Comparison of ENCODE assay signal across 18 mouse cellular contexts in the genomic region with DNA sequence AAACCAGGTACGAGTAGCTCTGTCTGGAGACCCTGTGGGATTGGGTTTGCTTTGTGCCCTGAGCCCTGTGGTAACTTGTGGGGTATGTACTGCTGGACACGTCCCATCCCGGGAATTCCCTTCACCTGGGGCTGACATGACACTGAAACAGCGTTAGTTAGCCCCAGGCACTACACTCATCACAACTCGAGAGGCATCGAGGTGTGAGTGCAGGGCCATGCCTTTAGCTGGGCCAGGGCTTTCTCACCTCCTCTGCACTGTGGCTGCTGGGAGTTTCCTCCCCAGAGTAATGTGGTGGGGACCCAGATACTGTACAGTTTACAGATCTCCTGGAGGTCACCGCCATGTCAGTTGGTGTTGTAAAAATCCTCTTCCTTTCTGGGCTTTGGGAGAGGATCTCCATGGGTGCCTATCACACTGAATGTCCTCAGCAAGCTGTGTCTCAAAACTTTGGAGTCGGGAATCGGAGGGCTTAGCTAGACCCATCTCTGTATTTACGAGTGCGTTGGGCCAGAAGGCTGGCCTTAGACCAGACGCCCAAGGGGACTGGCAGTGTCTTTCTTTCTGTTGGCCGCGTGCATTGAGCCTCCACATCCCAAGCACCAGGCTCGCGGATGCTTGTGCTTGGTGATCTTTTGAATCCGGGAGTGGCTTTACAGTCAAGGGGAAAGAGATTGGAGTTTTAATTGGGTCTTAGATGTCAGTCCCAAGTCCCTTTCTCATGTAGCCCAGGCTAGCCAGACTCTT. TPM values are rescaled to one million over a fixed set of nuclear protein-coding genes. Genes with fewer than 3 reads are reported as not detected.
DNase-seq lines count a peak whose midpoint lies in the region; ATAC-seq and TF ChIP-seq lines count a peak whose summit lies in the region.
"Had no signal": no experiment of that assay in that cellular context is flagged by ENCODE, and none has a peak within 500 bp of the region (broad histone marks: within the 10 kb centered on the region; RNA-seq: fewer than 3 reads in every experiment).

No protein-coding gene starts in this region.

- peaks cover 67% of the 10 kb centered on the region for H3K4me1 ChIP-seq in intestine, embryonic 16.5 days (ENCODE audit: control insufficient read depth, insufficient read depth, low read length)
- peaks cover 25% of the 10 kb centered on the region for H3K4me1 ChIP-seq in intestine, postnatal 0 days (replicated peaks; ENCODE audit: control insufficient read depth, insufficient read depth, low read length)
- H3K4me1 ChIP-seq in embryonic facial prominence, embryonic 15.5 days: peaks cover 86% of the 10 kb centered on the region
- peaks cover 72% of the 10 kb centered on the region for H3K4me1 ChIP-seq in stomach, embryonic 15.5 days

- TF ChIP-seq CTCF in intestine, postnatal 0 days (IDR thresholded peaks at IDR 0.05; ENCODE audit: low read depth): no peak

- no peak overlapping the region for H3K4me3 ChIP-seq in intestine, embryonic 16.5 days (ENCODE audit: low read length)
- H3K4me3 ChIP-seq in intestine, postnatal 0 days (ENCODE audit: low read depth, low read length): no peak overlapping the region
- no peak overlapping the region for H3K4me3 ChIP-seq in embryonic facial prominence, embryonic 15.5 days (replicated peaks)
- no peak overlapping the region for H3K4me3 ChIP-seq in stomach, embryonic 15.5 days (replicated peaks)
- H3K4me3 ChIP-seq: forebrain, embryonic 12.5 days; intestine, embryonic 15.5 days; liver, embryonic 15.5 days; neural tube, embryonic 12.5 days had no signal

- 0 out of 2 replicates have a peak overlapping the region, but pooled peaks have one; percentile 3 for H3K9ac ChIP-seq in intestine, embryonic 16.5 days (ENCODE audit: low read depth, low read length)
- no peak overlapping the region for H3K9ac ChIP-seq in intestine, postnatal 0 days (ENCODE audit: low read depth, low read length)
- no peak overlapping the region for H3K9ac ChIP-seq in embryonic facial prominence, embryonic 15.5 days
- no peak overlapping the region for H3K9ac ChIP-seq in stomach, embryonic 15.5 days
- H3K9ac ChIP-seq: forebrain, embryonic 12.5 days; intestine, embryonic 15.5 days; liver, embryonic 15.5 days; neural tube, embryonic 12.5 days had no signal

- H3K27ac ChIP-seq in intestine, embryonic 16.5 days (ENCODE audit: low read length): no peak overlapping the region
- no peak overlapping the region for H3K27ac ChIP-seq in intestine, postnatal 0 days (ENCODE audit: low read depth, low read length)
- H3K27ac ChIP-seq in embryonic facial prominence, embryonic 15.5 days (replicated peaks): peak overlapping the region; percentile 0; the same call in 1 of the 2 replicates
- peak overlapping the region; percentile 49; the same call in 1 of the 2 replicates for H3K27ac ChIP-seq in stomach, embryonic 15.5 days
- H3K27ac ChIP-seq: forebrain, embryonic 12.5 days; hindbrain, embryonic 14.5 days; intestine, embryonic 15.5 days; liver, embryonic 15.5 days; neural tube, embryonic 12.5 days had no signal

- no peak for ATAC-seq in intestine, embryonic 16.5 days
- no peak for ATAC-seq in intestine, postnatal 0 days
- no peak for ATAC-seq in embryonic facial prominence, embryonic 15.5 days (ENCODE audit: insufficient number of reproducible peaks, low FRiP score, low TSS enrichment, low read depth)
- ATAC-seq in stomach, embryonic 15.5 days (ENCODE audit: insufficient read depth, low FRiP score, low read depth): no peak
- ATAC-seq: intestine, embryonic 15.5 days had no signal

- no peak overlapping the region for H3K4me2 ChIP-seq in intestine, embryonic 16.5 days (ENCODE audit: low read depth, low read length)
- no peak overlapping the region for H3K4me2 ChIP-seq in intestine, postnatal 0 days (replicated peaks; ENCODE audit: low read depth)
- H3K4me2 ChIP-seq in embryonic facial prominence, embryonic 15.5 days (replicated peaks): no peak overlapping the region
- no peak overlapping the region for H3K4me2 ChIP-seq in stomach, embryonic 15.5 days
- H3K4me2 ChIP-seq: forebrain, embryonic 12.5 days; hindbrain, embryonic 14.5 days; intestine, embryonic 15.5 days; liver, embryonic 15.5 days; neural tube, embryonic 12.5 days had no signal

- no peaks in the 10 kb centered on the region for H3K9me3 ChIP-seq in intestine, embryonic 16.5 days (ENCODE audit: control insufficient read depth, low read length)
- H3K9me3 ChIP-seq in intestine, postnatal 0 days (ENCODE audit: control insufficient read depth): no peaks in the 10 kb centered on the region
- no peaks in the 10 kb centered on the region for H3K9me3 ChIP-seq in embryonic facial prominence, embryonic 15.5 days (replicated peaks)
- no peaks in the 10 kb centered on the region for H3K9me3 ChIP-seq in stomach, embryonic 15.5 days
- H3K9me3 ChIP-seq: forebrain, embryonic 12.5 days; intestine, embryonic 15.5 days; liver, embryonic 15.5 days; neural tube, embryonic 12.5 days had no signal

- WGBS in intestine, embryonic 16.5 days: 87% methylated on average over 17 of the region's 17 CpGs
- WGBS in intestine, postnatal 0 days: 90% methylated on average over 17 of the region's 17 CpGs
- 81% methylated on average over 17 of the region's 17 CpGs for WGBS in embryonic facial prominence, embryonic 15.5 days
- 91% methylated on average over 17 of the region's 17 CpGs for WGBS in stomach, embryonic 15.5 days

- peak; percentile 53 to 64 for DNase-seq in cerebellum, postnatal 10 days
- DNase-seq in cerebellum, adult 9-11 months: no peak
- no peak for DNase-seq in thymus, postnatal 10 days (ENCODE audit: low spot score in 2 of 2)
- DNase-seq in layer of hippocampus, postnatal 10 days (ENCODE audit: low spot score in 2 of 2): no peak
- DNase-seq: adrenal gland, postnatal 10 days; cerebellum, adult 11 months; kidney, postnatal 14 days; spleen, adult 18-20 months had no signal

- no peaks in the 10 kb centered on the region for H3K27me3 ChIP-seq in intestine, embryonic 16.5 days (replicated peaks; ENCODE audit: control insufficient read depth, insufficient read depth, low read length)
- H3K27me3 ChIP-seq in intestine, postnatal 0 days (replicated peaks; ENCODE audit: control insufficient read depth, insufficient read depth, low read length): no peaks in the 10 kb centered on the region
- H3K27me3 ChIP-seq in embryonic facial prominence, embryonic 15.5 days: no peaks in the 10 kb centered on the region
- no peaks in the 10 kb centered on the region for H3K27me3 ChIP-seq in stomach, embryonic 15.5 days (replicated peaks)
- H3K27me3 ChIP-seq: CH12.LX; forebrain, embryonic 12.5 days; intestine, embryonic 15.5 days; liver, embryonic 15.5 days; neural tube, embryonic 12.5 days had no signal

- H3K36me3 ChIP-seq in intestine, embryonic 16.5 days (ENCODE audit: control insufficient read depth, insufficient read depth, low read length): no peaks in the 10 kb centered on the region
- 0 out of 2 replicates have a peak, but pooled peaks cover 4% of the 10 kb centered on the region for H3K36me3 ChIP-seq in intestine, postnatal 0 days (ENCODE audit: control insufficient read depth, insufficient read depth)
- H3K36me3 ChIP-seq in embryonic facial prominence, embryonic 15.5 days: no peaks in the 10 kb centered on the region
- no peaks in the 10 kb centered on the region for H3K36me3 ChIP-seq in stomach, embryonic 15.5 days
- H3K36me3 ChIP-seq: forebrain, embryonic 12.5 days; intestine, embryonic 15.5 days; neural tube, embryonic 12.5 days had no signal

RNA-seq across cellular contexts. Expression of a gene that starts 20.2 kb away (rescaled TPM):
- polyA plus RNA-seq in intestine, embryonic 16.5 days (2015; fragmentation: Nextera tagmentation; extraction: Ambion mirVana): 71.9 and 88.2 TPM in 2 replicates
- polyA plus RNA-seq in intestine, postnatal 0 days (2015; fragmentation: Nextera tagmentation; extraction: Ambion mirVana): 65.1 and 71.1 TPM in 2 replicates
- polyA plus RNA-seq in embryonic facial prominence, embryonic 15.5 days (2015; fragmentation: Nextera tagmentation; extraction: Ambion mirVana): 51.5 and 52.8 TPM in 2 replicates
- polyA plus RNA-seq in stomach, embryonic 15.5 days (2015; fragmentation: Nextera tagmentation; extraction: Ambion mirVana): 37.0 and 43.0 TPM in 2 replicates
- total RNA-seq in layer of hippocampus, postnatal 10 days (2021): 10 to 100 TPM; 30.0 to 30.8 TPM

RNA-seq across cellular contexts. Expression of a gene that starts 32.6 kb away (rescaled TPM):
- 1,506 and 1,615 TPM in 2 replicates for polyA plus RNA-seq in intestine, embryonic 16.5 days (2015; fragmentation: Nextera tagmentation; extraction: Ambion mirVana)
- polyA plus RNA-seq in intestine, postnatal 0 days (2015; fragmentation: Nextera tagmentation; extraction: Ambion mirVana): 832 and 868 TPM in 2 replicates
- polyA plus RNA-seq in embryonic facial prominence, embryonic 15.5 days (2015; fragmentation: Nextera tagmentation; extraction: Ambion mirVana): 1,780 and 1,815 TPM in 2 replicates
- polyA plus RNA-seq in stomach, embryonic 15.5 days (2015; fragmentation: Nextera tagmentation; extraction: Ambion mirVana): 1,425 and 1,562 TPM in 2 replicates
- total RNA-seq in layer of hippocampus, postnatal 10 days (2021): 100 to 1,000 TPM; 458 to 467 TPM

RNA-seq across cellular contexts. Expression of a gene that starts 38.4 kb away (rescaled TPM):
- 25.5 and 26.3 TPM in 2 replicates for polyA plus RNA-seq in intestine, embryonic 16.5 days (2015; fragmentation: Nextera tagmentation; extraction: Ambion mirVana)
- 9.3 and 9.6 TPM in 2 replicates for polyA plus RNA-seq in intestine, postnatal 0 days (2015; fragmentation: Nextera tagmentation; extraction: Ambion mirVana)
- 36.2 and 36.4 TPM in 2 replicates for polyA plus RNA-seq in embryonic facial prominence, embryonic 15.5 days (2015; fragmentation: Nextera tagmentation; extraction: Ambion mirVana)
- 34.9 and 36.4 TPM in 2 replicates for polyA plus RNA-seq in stomach, embryonic 15.5 days (2015; fragmentation: Nextera tagmentation; extraction: Ambion mirVana)
- 10 to 100 TPM; 76.4 to 96.2 TPM for total RNA-seq in layer of hippocampus, postnatal 10 days (2021)

RNA-seq across cellular contexts. Expression of a gene that starts 42.1 kb away (rescaled TPM):
- 20.4 and 23.1 TPM in 2 replicates for polyA plus RNA-seq in intestine, embryonic 16.5 days (2015; fragmentation: Nextera tagmentation; extraction: Ambion mirVana)
- polyA plus RNA-seq in intestine, postnatal 0 days (2015; fragmentation: Nextera tagmentation; extraction: Ambion mirVana): 5.0 and 6.4 TPM in 2 replicates
- polyA plus RNA-seq in embryonic facial prominence, embryonic 15.5 days (2015; fragmentation: Nextera tagmentation; extraction: Ambion mirVana): 29.2 and 32.8 TPM in 2 replicates
- polyA plus RNA-seq in stomach, embryonic 15.5 days (2015; fragmentation: Nextera tagmentation; extraction: Ambion mirVana): 21.7 and 26.6 TPM in 2 replicates
- total RNA-seq in layer of hippocampus, postnatal 10 days (2021): 10 to 100 TPM; 25.8 to 29.8 TPM

Comparison
In these comparisons a context has a peak if more than half of its experiments do, and no peak if none do; other contexts are left out.
1. DNase-seq: peak in cerebellum, postnatal 10 days (2 of 2); none in cerebellum, adult 9-11 months (single experiment), thymus, postnatal 10 days (0 of 2) and layer of hippocampus, postnatal 10 days (0 of 2).
2. H3K27ac ChIP-seq: peak in embryonic facial prominence, embryonic 15.5 days (single experiment) and stomach, embryonic 15.5 days (single experiment); none in intestine, embryonic 16.5 days (single experiment) and intestine, postnatal 0 days (single experiment).